Mouse (Mus musculus) stomach, postnatal 0 days (tissue): Measurements from ENCODE around the gene 1700016K19Rik.

ENCODE experiments used
- CTCF ChIP-seq: IDR thresholded peaks from 2 replicates; pipeline ENCODE4 v1.5.1; 2016; ENCODE audit warnings: antibody characterized with exemption, low read depth, mild to moderate bottlenecking, moderate library complexity
- EP300 ChIP-seq: optimal IDR thresholded peaks from 2 replicates; pipeline ENCODE3; 2016; ENCODE audit warnings: antibody characterized with exemption

DNA sequence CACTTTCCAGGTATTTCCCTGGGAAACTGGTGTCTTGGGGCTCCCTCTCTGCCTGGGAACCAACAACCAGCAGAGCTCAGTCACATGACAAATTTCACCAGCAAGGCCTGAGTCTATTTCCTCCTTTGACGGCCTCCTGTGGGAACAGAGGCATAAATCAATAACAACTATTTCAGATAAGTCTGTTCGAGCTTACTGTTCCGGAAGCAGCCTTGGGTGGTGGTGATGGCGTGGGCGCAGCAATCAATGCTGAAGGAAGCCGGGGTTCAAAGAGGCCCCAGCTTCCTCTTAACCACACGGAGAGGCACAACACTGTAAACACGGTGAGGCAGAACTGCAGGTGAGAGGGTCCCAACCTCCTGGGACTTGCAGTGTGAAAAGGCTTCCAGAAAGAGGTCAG is 23.0 kb upstream of the 1700016K19Rik start:
- TF ChIP-seq CTCF (no peak), EP300 (no peak)
